Mouse (Mus musculus) kidney, postnatal 0 days (tissue): ENCODE results near the gene Atf1. TPM values are rescaled to one million over a fixed set of nuclear protein-coding genes. Genes with fewer than 3 reads are reported as not detected.

Source experiments
- ATAC-seq: fragments of 200-750 bp; cut with Nextera tagmentation; replicated peaks from 2 replicates; pipeline ENCODE4 v1.8.0; 2017; ENCODE audit warnings: low read depth, moderate number of reproducible peaks, moderate TSS enrichment, moderate library complexity; ENCODE audit not compliant: low FRiP score
- DNase-seq: peaks from one replicate; pipeline ENCODE4 v3.0.0-alpha.2; 2016; ENCODE audit warnings: low spot score
- H3K27ac ChIP-seq: fragments of 300-500 bp; sonication (generic); 2 replicates; pipeline ENCODE4 v1.5.1; 2014; ENCODE audit warnings: mild to moderate bottlenecking
- H3K27me3 ChIP-seq: fragments of 300-500 bp; sonication (generic); 2 replicates; pipeline ENCODE4 v1.6.1; 2014; ENCODE audit warnings: low read length, mixed read lengths; ENCODE audit not compliant: insufficient read depth
- H3K36me3 ChIP-seq: fragments of 300-500 bp; sonication (generic); 2 replicates; pipeline ENCODE4 v1.6.1; 2014; ENCODE audit warnings: low read length, mixed read lengths; ENCODE audit not compliant: insufficient read depth
- H3K4me1 ChIP-seq: fragments of 300-500 bp; sonication (generic); replicated peaks from 2 replicates; pipeline ENCODE4 v1.6.1; 2014; ENCODE audit warnings: antibody characterized with exemption, low read length, mixed read lengths; ENCODE audit not compliant: insufficient read depth
- H3K4me2 ChIP-seq: fragments of 300-500 bp; sonication (generic); 2 replicates; pipeline ENCODE4 v1.6.1; 2014; ENCODE audit warnings: mild to moderate bottlenecking, low read length, moderate library complexity, mixed read lengths
- H3K4me3 ChIP-seq: fragments of 300-500 bp; sonication (generic); replicated peaks from 2 replicates; pipeline ENCODE4 v1.5.1; 2014; ENCODE audit warnings: low read depth, low read length
- H3K9ac ChIP-seq: fragments of 300-500 bp; sonication (generic); 2 replicates; pipeline ENCODE4 v1.6.1; 2014; ENCODE audit warnings: low read depth, low read length
- H3K9me3 ChIP-seq: fragments of 300-500 bp; sonication (generic); replicated peaks from 2 replicates; pipeline ENCODE4 v1.6.1; 2016; ENCODE audit warnings: low read length, inconsistent platforms, mixed read lengths
- CTCF ChIP-seq: IDR thresholded peaks from 2 replicates; pipeline ENCODE4 v1.5.1; 2016; ENCODE audit warnings: antibody characterized with exemption, low read depth, mild to moderate bottlenecking, moderate library complexity
- WGBS: fragments of 180-500 bp; shearing (Covaris S2); extraction: QIAGEN DNeasy Blood & Tissue Kit; methylation state at CpG from one replicate; pipeline ENCODE4 v1.1.7; 2014; 5-methylcytosine and 5-hydroxymethylcytosine counted together
- polyA plus RNA-seq: library from polyadenylated mRNA; unstranded; fragments of >200 nt; fragmentation: Nextera tagmentation; extraction: Ambion mirVana; gene quantifications from 2 replicates; pipeline ENCODE4 v1.2.1, GENCODE M21; 2015

Atf1 gene
- polyA plus RNA-seq, 1 experiment from 2014 or later = 30.2 TPM

DNA sequence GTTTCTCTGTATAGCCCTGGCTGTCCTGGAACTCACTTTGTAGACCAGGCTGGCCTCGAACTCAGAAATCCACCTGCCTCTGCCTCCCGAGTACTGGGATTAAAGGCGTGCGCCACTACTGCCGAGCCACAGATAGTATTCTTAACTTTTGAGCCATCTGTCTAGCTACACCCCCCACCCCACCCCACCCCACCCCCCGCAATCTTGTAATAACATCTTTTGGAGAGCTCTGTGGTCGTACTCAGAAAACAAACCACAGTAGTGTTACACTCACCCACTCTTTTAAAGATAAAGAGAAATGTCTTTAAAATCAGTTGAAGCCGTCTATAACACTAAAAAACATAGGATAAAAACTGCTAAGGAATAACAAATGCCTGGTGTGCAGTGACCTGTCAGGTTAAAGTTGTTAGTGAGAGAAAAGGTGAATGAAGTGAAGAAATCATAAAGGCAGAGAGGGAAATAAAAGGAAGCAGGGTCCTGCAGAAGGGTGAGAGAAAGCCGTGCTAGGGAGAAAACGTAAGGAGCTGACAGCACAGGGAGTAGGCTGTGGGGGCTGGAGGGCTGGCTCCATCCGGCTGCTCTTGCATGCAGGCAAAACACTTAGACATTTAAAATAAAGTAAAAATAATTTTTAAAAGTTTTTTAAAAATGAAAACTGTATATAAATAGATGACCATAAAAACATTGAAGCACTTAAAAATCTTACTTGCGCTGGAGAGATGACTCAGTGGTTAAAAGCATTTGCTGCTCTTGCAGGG, 7.8 kb downstream of the Atf1 start:
- Histone ChIP-seq H3K4me3 (no peak overlapping the region), H3K36me3 (peaks cover 40% of the 10 kb centered on the region), H3K9me3 (no peaks in the 10 kb centered on the region), H3K9ac (no peak overlapping the region), H3K27me3 (no peaks in the 10 kb centered on the region), H3K4me1 (no peaks in the 10 kb centered on the region), H3K4me2 (no peak overlapping the region), H3K27ac (no peak overlapping the region)
- 80% methylated on average over 12 of the region's 12 CpGs for WGBS
- no peak for TF ChIP-seq CTCF
- no peak for DNase-seq
- ATAC-seq = no peak

DNA sequence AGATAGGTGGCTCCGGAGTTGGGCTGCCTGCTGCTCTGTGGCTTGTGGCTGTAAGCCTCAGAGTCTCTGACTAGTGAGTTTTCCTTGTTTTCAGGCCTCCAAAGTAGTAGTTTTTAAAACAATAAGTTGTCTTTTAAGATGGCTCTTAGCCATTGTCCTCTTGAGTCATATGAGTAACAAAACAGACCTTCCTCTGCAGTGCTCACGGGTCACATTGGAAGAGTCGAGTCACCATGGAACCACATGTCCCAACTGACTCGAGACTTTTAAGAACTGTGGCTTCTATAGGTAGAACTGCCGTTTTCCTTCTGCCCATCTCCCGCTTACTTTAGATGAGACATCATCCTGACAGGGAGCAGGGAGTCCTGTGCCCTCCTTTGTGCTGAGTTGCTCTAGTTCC, 9.3 kb downstream of the Atf1 start:
- Histone ChIP-seq H3K9ac (no peak overlapping the region), H3K4me3 (no peak overlapping the region), H3K4me1 (no peaks in the 10 kb centered on the region), H3K9me3 (no peaks in the 10 kb centered on the region), H3K36me3 (peaks cover 48% of the 10 kb centered on the region), H3K4me2 (no peak overlapping the region), H3K27me3 (no peaks in the 10 kb centered on the region), H3K27ac (no peak overlapping the region)
- ATAC-seq = no peak
- TF ChIP-seq CTCF = no peak
- no peak for DNase-seq
- WGBS = 87% methylated on average over 6 of the region's 6 CpGs

DNA sequence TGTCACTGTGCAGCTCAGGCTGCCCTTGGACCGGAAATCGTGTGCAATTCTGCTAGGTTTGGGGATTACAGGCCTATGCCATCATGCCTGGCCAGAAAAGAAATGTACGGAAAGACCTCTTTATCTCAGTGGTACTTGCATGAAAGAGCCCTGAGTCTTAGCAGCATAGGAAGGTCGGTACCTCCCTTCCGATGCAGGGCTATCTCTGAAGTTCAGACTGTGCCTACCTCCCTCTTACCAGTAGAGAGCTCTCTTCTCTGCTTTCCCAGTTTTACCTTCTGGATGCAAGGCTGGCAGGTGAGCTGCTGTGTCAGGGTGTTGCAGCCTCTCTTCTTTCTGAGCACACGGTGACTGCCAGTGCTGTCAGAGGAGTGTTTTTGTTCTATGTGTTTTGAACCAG, 14.2 kb downstream of the Atf1 start:
- Histone ChIP-seq H3K36me3 (peaks cover 55% of the 10 kb centered on the region), H3K4me1 (no peaks in the 10 kb centered on the region)
- WGBS = 96% methylated on average over 6 of the region's 6 CpGs

DNA sequence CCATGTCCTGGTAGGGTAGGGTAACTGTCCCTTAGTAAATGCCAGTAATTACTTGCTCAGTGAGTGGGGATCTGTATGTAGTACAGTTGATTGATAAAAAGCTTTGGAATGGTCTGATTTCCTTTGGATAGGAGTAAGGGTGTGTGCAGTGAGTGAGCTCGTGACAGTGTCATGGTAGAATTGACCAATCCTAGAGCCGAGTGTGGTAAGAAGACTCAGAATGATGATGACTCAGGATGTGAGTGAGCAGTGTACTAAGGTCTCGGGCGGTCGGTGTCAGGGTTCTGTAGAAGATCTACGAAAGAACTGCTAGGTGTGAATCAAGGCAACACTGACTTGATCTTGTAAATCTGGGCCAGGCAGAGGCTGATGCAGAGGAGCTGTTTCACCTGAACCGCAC, 18.3 kb downstream of the Atf1 start:
- no peak for TF ChIP-seq CTCF

More for the DNA sequence above, 14.2 kb downstream of the Atf1 start:
- no peaks in the 10 kb centered on the region for H3K9me3 ChIP-seq
- DNase-seq (no peak), ATAC-seq (no peak)
- no peak overlapping the region for H3K4me2 ChIP-seq
- H3K27ac ChIP-seq = no peak overlapping the region
- H3K4me3 ChIP-seq = no peak overlapping the region
- no peak overlapping the region for H3K9ac ChIP-seq
- H3K27me3 ChIP-seq = no peaks in the 10 kb centered on the region
- TF ChIP-seq CTCF = no peak

DNA sequence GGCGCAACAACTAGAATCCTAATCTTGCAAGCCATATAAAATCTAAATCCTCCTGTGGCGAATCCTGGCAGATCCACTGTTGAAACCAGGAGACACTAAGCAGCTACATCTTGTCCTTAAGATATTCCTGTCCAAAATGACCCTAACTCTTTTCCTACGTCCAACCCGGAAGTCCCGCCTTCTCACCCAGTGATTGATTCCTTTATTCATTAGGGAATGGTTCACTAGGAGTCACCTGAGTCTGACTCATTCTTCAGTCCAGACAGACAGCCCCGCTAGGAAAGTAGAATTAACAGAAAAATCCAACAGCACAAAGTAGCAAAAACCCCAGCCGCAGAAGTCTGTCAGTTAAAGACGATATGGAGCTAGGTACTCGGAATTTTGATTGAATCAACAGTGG, 19.7 kb downstream of the Atf1 start:
- no peak overlapping the region for H3K27ac ChIP-seq
- peaks cover 53% of the 10 kb centered on the region for H3K36me3 ChIP-seq
- TF ChIP-seq CTCF = no peak
- no peaks in the 10 kb centered on the region for H3K4me1 ChIP-seq
- no peak overlapping the region for H3K4me3 ChIP-seq
- H3K9me3 ChIP-seq = no peaks in the 10 kb centered on the region
- 90% methylated on average over 9 of the region's 9 CpGs for WGBS
- H3K27me3 ChIP-seq = no peaks in the 10 kb centered on the region
- no peak overlapping the region for H3K9ac ChIP-seq
- no peak overlapping the region for H3K4me2 ChIP-seq
- ATAC-seq = no peak
- DNase-seq = no peak

More for the DNA sequence above, 18.3 kb downstream of the Atf1 start:
- Histone ChIP-seq H3K4me1 (no peaks in the 10 kb centered on the region), H3K9me3 (no peaks in the 10 kb centered on the region), H3K4me2 (no peak overlapping the region), H3K36me3 (peaks cover 49% of the 10 kb centered on the region), H3K9ac (no peak overlapping the region), H3K27ac (no peak overlapping the region), H3K27me3 (no peaks in the 10 kb centered on the region), H3K4me3 (no peak overlapping the region)
- DNase-seq (no peak), ATAC-seq (no peak)
- WGBS = 97% methylated on average over 7 of the region's 7 CpGs

DNA sequence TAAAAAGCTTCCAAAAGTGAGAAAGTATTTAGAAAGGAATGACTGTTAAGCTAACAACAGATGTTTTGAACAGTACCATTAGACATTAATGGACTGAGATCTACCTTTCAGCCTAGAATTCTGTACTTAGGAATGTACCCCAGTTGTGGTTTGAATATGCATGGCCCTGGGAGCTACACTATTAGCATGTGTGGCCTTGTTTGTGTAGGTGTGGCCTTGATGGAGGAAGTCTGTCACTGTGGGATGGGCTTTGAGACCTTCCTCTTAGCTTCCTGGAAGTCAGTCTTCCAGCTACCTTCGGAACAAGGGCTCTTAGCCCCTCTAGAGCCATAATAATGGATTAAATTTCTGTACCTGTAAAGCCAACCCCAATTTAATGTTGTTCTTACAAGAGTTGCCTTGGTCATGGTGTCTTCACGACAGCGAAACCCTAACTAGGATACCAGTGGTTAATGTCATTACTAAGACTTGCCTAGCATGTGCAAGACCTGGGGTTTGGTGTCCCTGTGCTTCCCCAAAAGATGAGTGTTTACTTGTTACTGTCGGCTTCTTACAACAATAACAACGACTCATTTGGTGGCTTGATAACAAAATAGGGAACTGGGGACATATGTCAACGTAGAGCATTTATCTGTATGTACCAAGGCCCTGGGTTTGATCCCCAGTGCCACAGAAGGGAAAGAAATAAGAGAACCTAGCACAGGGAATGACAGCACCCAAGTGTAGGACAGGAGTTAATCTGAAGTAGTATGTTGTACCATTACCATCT, 21.2 kb downstream of the Atf1 start:
- 93% methylated on average over 6 of the region's 6 CpGs for WGBS
- no peak overlapping the region for H3K9ac ChIP-seq
- no peak for ATAC-seq
- no peak overlapping the region for H3K27ac ChIP-seq
- H3K36me3 ChIP-seq = peaks cover 63% of the 10 kb centered on the region
- H3K4me3 ChIP-seq = no peak overlapping the region
- no peaks in the 10 kb centered on the region for H3K27me3 ChIP-seq
- DNase-seq = no peak
- TF ChIP-seq CTCF = no peak
- H3K9me3 ChIP-seq = no peaks in the 10 kb centered on the region
- H3K4me1 ChIP-seq = no peaks in the 10 kb centered on the region
- H3K4me2 ChIP-seq = no peak overlapping the region
